Mouse (Mus musculus) CH12.LX (cell line): ENCODE results near the gene Pdf. TPM values are rescaled to one million over a fixed set of nuclear protein-coding genes. Genes with fewer than 3 reads are reported as not detected.
A peak's percentile ranks its signal among the peaks of the same experiment; 100 is the strongest.

Experiments
- DNase-seq: peaks from one replicate; pipeline ENCODE4 v3.0.0-alpha.2; 2013; ENCODE audit errors: extremely low read depth
- H3K27ac ChIP-seq: 2 replicates; pipeline ENCODE4 v1.5.1; 2012; ENCODE audit warnings: low read depth, mild to moderate bottlenecking, control low read depth, moderate library complexity; ENCODE audit not compliant: insufficient read depth
- H3K27me3 ChIP-seq: replicated peaks from 2 replicates; pipeline ENCODE3; 2012; ENCODE audit warnings: inconsistent platforms
- H3K36me3 ChIP-seq, 2 experiments: replicated peaks in 1 of 2; 2 replicates each; pipeline versions ENCODE3 to v1.6.1; 2012; ENCODE audit warnings: inconsistent platforms in 1 of 2, low read length in 1 of 2, mild to moderate bottlenecking in 1 of 2, mixed read lengths in 1 of 2, moderate library complexity in 1 of 2; ENCODE audit not compliant: control insufficient read depth in 1 of 2, insufficient read depth in 1 of 2
- H3K4me1 ChIP-seq, 2 experiments: 2 replicates each; pipeline ENCODE4 v1.6.1; 2012; ENCODE audit warnings: inconsistent platforms in 1 of 2, moderate library complexity in 1 of 2; ENCODE audit not compliant: insufficient read depth in 2 of 2, control insufficient read depth in 1 of 2
- H3K4me2 ChIP-seq: 2 replicates; pipeline ENCODE4 v1.6.1; 2012; ENCODE audit warnings: low read depth, mild to moderate bottlenecking, control low read depth; ENCODE audit not compliant: poor library complexity, insufficient read depth, severe bottlenecking
- H3K4me3 ChIP-seq, 3 experiments: fragments of 150-350 bp in 1 of 3; sonication (generic) in 1 of 3; replicated peaks in 1 of 3; 2 replicates each; pipeline versions ENCODE3 to v1.5.1; 2011 to 2012; ENCODE audit warnings: low read depth in 2 of 3, low read length in 2 of 3, mild to moderate bottlenecking in 2 of 3, moderate library complexity in 2 of 3, control low read depth in 1 of 3, improper control_type of control experiment in 1 of 3, inconsistent platforms in 1 of 3, mixed read lengths in 1 of 3; ENCODE audit not compliant: poor library complexity in 1 of 3
- H3K79me2 ChIP-seq: replicated peaks from 2 replicates; pipeline ENCODE4 v1.6.1; 2012; ENCODE audit warnings: mild to moderate bottlenecking, moderate library complexity; ENCODE audit not compliant: control insufficient read depth, poor library complexity, insufficient read depth, severe bottlenecking; ENCODE audit errors: extremely low read depth
- H3K9ac ChIP-seq: 2 replicates; pipeline ENCODE4 v1.6.1; 2012; ENCODE audit warnings: low read depth, mild to moderate bottlenecking, control low read depth, moderate library complexity; ENCODE audit not compliant: insufficient read depth
- H3K9me3 ChIP-seq: replicated peaks from 2 replicates; pipeline ENCODE3; 2012; ENCODE audit warnings: low read length, inconsistent platforms, mixed read lengths
- CHD2 ChIP-seq: IDR thresholded peaks from 2 replicates; pipeline ENCODE4 v1.6.1; 2011; ENCODE audit warnings: low read length, improper control_type of control experiment
- E2F4 ChIP-seq: IDR thresholded peaks from 2 replicates; pipeline ENCODE4 v1.6.1; 2011; ENCODE audit warnings: low read depth, low read length, improper control_type of control experiment; ENCODE audit not compliant: insufficient replicate concordance
- ETS1 ChIP-seq: conservative IDR thresholded peaks from 2 replicates; pipeline ENCODE4 v1.6.1; 2012; ENCODE audit warnings: low read depth, mild to moderate bottlenecking, inconsistent platforms, low read length, improper control_type of control experiment, moderate library complexity
- IRF4 ChIP-seq: IDR thresholded peaks from 2 replicates; pipeline ENCODE4 v1.6.1; 2014; ENCODE audit warnings: low read depth, mild to moderate bottlenecking, inconsistent platforms, low read length, improper control_type of control experiment
- JUN ChIP-seq: IDR thresholded peaks from 2 replicates; pipeline ENCODE4 v1.6.1; 2011; ENCODE audit warnings: low read depth, mild to moderate bottlenecking, low read length, improper control_type of control experiment, moderate library complexity; ENCODE audit not compliant: insufficient read depth
- JUND ChIP-seq: conservative IDR thresholded peaks from 2 replicates; pipeline ENCODE4 v1.6.1; 2011; ENCODE audit warnings: low read depth, low read length, improper control_type of control experiment
- KAT2A ChIP-seq: IDR thresholded peaks from 2 replicates; pipeline ENCODE4 v1.6.1; 2012; ENCODE audit warnings: low read length, improper control_type of control experiment, inconsistent platforms; ENCODE audit not compliant: insufficient replicate concordance
- NELFE ChIP-seq: IDR thresholded peaks from 2 replicates; pipeline ENCODE4 v1.6.1; 2011; ENCODE audit warnings: low read depth, low read length, improper control_type of control experiment
- NRF1 ChIP-seq: IDR thresholded peaks from 2 replicates; pipeline ENCODE4 v1.6.1; 2014; ENCODE audit warnings: low read depth, mild to moderate bottlenecking, inconsistent platforms, low read length, improper control_type of control experiment, moderate library complexity
- RAD21 ChIP-seq: IDR thresholded peaks from 2 replicates; pipeline ENCODE4 v1.6.1; 2011; ENCODE audit warnings: low read depth, mild to moderate bottlenecking, low read length, improper control_type of control experiment, moderate library complexity
- UBTF ChIP-seq: IDR thresholded peaks from 2 replicates; pipeline ENCODE4 v1.6.1; 2012; ENCODE audit warnings: low read depth, mild to moderate bottlenecking, inconsistent platforms, low read length, improper control_type of control experiment, moderate library complexity
- ZC3H11A ChIP-seq: IDR thresholded peaks from 2 replicates; pipeline ENCODE4 v1.6.1; 2012; ENCODE audit warnings: low read depth, mild to moderate bottlenecking, inconsistent platforms, low read length, improper control_type of control experiment
- ZMIZ1 ChIP-seq: IDR thresholded peaks from 2 replicates; pipeline ENCODE4 v1.6.1; 2012; ENCODE audit warnings: low read depth, mild to moderate bottlenecking, inconsistent platforms, low read length, improper control_type of control experiment
- ZNF384 ChIP-seq: IDR thresholded peaks from 2 replicates; pipeline ENCODE4 v1.6.1; 2012; ENCODE audit warnings: low read depth, low read length, improper control_type of control experiment, inconsistent platforms
- dilution Hi-C: fragments of 300-500 bp; cut with MboI; formaldehyde crosslinking; loops from 2 replicates; pipeline ENCODE4 v1.14.3; 2020; ENCODE audit warnings: low sequenced_read_pairs; ENCODE audit not compliant: extremely low pct_unique_long_range_greater_than_20kb, extremely low pct_ligation_motif_present
- in situ Hi-C: fragments of 300-500 bp; cut with MboI; formaldehyde crosslinking; loops from 3 replicates; pipeline ENCODE4 v1.14.3; 2019; ENCODE audit warnings: low sequenced_read_pairs, low pct_ligation_motif_present, low pct_unique_long_range_greater_than_20kb, mixed read lengths
- polyA plus RNA-seq: library from polyadenylated mRNA; unstranded; fragments of >175 nt; gene quantifications from 2 replicates; pipeline ENCODE4 v1.2.1, GENCODE M21; 2012; ENCODE audit warnings: low read depth; ENCODE audit not compliant: insufficient read length
- total RNA-seq, 2 experiments: library from RNA; depleted of rRNA; stranded (reverse); fragments of 300-350 nt in 1 of 2; fragments of >200 nt in 1 of 2; gene quantifications; 2 replicates each; pipeline ENCODE4 v1.2.3; 2012 to 2014

Gene Pdf
- total and polyA plus RNA-seq, 3 experiments = 34.6 to 49.4 (median 38.9) TPM

DNA sequence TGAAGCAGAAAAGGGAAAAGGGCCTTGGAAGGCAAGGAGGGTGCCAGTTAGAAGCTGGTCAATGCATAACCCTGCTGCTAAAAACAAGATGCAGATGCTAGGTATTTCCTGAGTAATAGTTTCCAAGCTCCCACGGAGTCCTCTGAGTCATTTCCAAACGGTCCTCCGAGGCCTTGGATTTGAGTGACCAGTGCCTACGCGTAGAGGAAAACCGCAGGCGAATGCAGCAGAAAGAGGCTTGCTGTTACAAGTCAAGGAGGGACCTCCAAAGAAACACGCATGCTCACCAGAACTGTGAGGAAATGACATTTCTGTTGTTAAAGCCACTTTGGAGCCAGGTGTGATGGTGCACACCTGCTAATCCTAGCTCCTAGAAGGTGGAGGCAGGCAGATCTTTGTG is 24.9 kb downstream of the Pdf start:
- dilution Hi-C loops = no loop called here
- TF ChIP-seq JUN (peak; percentile 38; the same call in 1 of the 2 replicates), JUND (peak; percentile 46; the same call in 1 of the 2 replicates), NELFE (no peak), ETS1 (peak; percentile 21; the same call in 1 of the 2 replicates), UBTF (no peak), NRF1 (peak; percentile 57; the same call in 1 of the 2 replicates), ZC3H11A (no peak), IRF4 (peak; percentile 68; the same call in 1 of the 2 replicates), CHD2 (no peak), RAD21 (no peak)
- H3K79me2 ChIP-seq = no peaks in the 10 kb centered on the region
- H3K27me3 ChIP-seq = peaks cover 5% of the 10 kb centered on the region
- no peak overlapping the region for H3K27ac ChIP-seq
- H3K4me1 ChIP-seq = peaks cover 7 to 8% of the 10 kb centered on the region in 2 experiments
- no peaks in the 10 kb centered on the region for H3K36me3 ChIP-seq
- H3K4me3 ChIP-seq = no peak overlapping the region
- H3K9ac ChIP-seq = no peak overlapping the region
- H3K9me3 ChIP-seq = no peaks in the 10 kb centered on the region
- no peak for DNase-seq
- no peak overlapping the region for H3K4me2 ChIP-seq
- in situ Hi-C loops = no loop called here

DNA sequence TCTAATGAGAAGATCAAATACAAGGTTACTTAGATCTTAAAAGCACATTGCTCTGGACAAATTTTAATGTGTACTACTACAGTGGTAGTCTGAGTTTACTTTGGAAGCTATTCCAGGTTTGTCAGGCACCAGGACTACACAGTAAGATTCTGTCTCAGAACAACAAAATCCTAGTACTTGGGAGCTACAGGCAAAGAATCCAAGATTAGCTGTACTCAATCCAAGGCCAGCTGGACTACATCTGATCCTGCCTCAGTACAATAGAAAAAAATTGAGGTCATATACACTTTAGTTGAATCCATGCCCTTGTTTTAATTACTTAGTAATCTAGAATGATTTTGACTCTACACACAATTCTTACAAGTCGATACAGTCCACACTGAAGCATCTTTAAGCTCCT is 33.5 kb downstream of the Pdf start:
- no peak for TF ChIP-seq KAT2A
- no peak for TF ChIP-seq IRF4
- no peak for TF ChIP-seq E2F4
- no peak for TF ChIP-seq ZNF384
- TF ChIP-seq ZMIZ1 = no peak
- TF ChIP-seq JUND = no peak
- TF ChIP-seq, all 38 proteins: peak for 0
- Histone ChIP-seq H3K36me3 (peaks cover 0 to 3% of the 10 kb centered on the region in 2 experiments), H3K9me3 (no peaks in the 10 kb centered on the region), H3K27ac (no peak overlapping the region), H3K27me3 (peaks cover 1% of the 10 kb centered on the region), H3K4me1 (no peaks in the 10 kb centered on the region), H3K4me3 (no peak overlapping the region), H3K79me2 (no peaks in the 10 kb centered on the region), H3K9ac (no peak overlapping the region), H3K4me2 (no peak overlapping the region)
- dilution Hi-C loops (no loop called here), in situ Hi-C loops (no loop called here)
- DNase-seq = no peak

DNA sequence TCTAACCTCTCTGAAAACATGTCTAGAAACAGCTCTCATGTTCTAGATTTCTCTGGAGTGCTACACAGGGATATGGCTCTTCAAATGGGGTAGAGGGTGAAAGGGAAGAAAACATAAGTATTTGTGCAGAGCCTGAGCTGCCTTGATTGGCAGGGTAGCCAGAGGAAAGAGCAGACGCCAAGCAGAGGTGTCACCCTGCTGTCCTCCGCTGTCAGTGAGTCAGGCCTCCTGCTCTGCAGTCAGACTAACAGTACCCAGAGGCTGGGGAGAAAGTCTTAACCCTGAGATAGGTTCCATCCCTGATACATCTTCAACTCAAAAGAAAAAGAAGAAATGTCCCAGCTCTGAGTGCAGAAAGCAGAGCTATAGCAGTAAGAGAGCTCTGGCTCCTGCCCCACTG is 35.7 kb downstream of the Pdf start:
- H3K27me3 ChIP-seq = no peaks in the 10 kb centered on the region
- no peak for TF ChIP-seq NELFE

More for the DNA sequence above, 35.7 kb downstream of the Pdf start:
- in situ Hi-C loops (no loop called here), dilution Hi-C loops (no loop called here)
- H3K4me1 ChIP-seq = no peaks in the 10 kb centered on the region
- DNase-seq = no peak
- no peak overlapping the region for H3K27ac ChIP-seq
- H3K79me2 ChIP-seq = no peaks in the 10 kb centered on the region
- H3K9ac ChIP-seq = no peak overlapping the region
- H3K4me3 ChIP-seq = no peak overlapping the region
- H3K4me2 ChIP-seq = no peak overlapping the region
- H3K9me3 ChIP-seq = no peaks in the 10 kb centered on the region
- peaks cover 0 to 5% of the 10 kb centered on the region in 2 experiments for H3K36me3 ChIP-seq
